Mouse (Mus musculus) embryonic fibroblast, embryonic 13.5 days (primary cell): ENCODE results near the gene G0s2.

Source experiments
- CTCF ChIP-seq: IDR thresholded peaks from 2 replicates; pipeline ENCODE4 v1.5.1; 2011; ENCODE audit warnings: mild to moderate bottlenecking, control low read depth, low read length, moderate library complexity, borderline replicate concordance; ENCODE audit not compliant: insufficient read depth
- POLR2A ChIP-seq: IDR thresholded peaks from 2 replicates; pipeline ENCODE4 v1.6.1; 2011; ENCODE audit warnings: low read depth, mild to moderate bottlenecking, control low read depth, low read length, moderate library complexity

DNA sequence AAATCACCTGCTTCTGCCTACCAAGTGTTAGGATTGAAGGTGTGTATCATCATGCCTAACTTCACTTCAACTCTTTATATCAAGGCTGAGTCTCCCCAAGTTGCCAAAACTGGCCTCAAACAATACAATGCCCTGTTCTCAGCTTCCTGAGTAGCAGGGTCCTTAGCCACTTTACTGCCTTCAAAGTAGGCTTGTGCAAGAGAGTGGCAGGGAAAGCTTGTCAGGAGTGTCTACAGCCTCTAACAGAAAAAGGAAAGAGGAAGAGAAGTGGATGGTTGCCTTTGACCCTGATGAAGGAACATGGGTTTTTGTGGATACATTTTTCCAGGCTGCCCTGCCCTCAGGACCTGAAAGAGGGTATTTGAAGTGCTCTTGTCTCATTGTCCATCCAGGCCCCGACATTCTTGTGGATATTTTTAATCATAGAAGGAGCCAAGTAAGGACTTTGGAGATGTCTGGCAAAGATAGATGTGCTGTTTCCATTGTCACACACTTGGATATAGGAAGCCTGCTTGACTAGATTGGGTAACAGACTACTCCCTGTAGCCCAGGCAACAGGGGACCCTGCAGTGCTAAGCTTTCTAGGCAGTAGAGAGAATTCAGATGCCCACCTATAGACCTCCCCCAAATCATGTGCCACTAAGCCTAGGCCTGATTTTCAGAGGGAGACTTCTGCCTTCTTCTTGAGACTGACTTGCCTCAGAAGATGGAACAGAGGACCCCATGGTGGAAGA, 36.9 kb upstream of the G0s2 start:
- TF ChIP-seq CTCF (no peak), POLR2A (no peak)
